Mouse (Mus musculus) embryo, embryonic 11 days (tissue): ENCODE data around the gene Spns3.
"Not testable (repeated sequence)": the region's sequence is repeated elsewhere in the genome, so short reads cannot be mapped to it uniquely, and the experiment has no call there.

Experiments used
- DNase-seq: peaks from one replicate; pipeline ENCODE4 v3.0.0-alpha.2; 2015

The Spns3 gene

DNA sequence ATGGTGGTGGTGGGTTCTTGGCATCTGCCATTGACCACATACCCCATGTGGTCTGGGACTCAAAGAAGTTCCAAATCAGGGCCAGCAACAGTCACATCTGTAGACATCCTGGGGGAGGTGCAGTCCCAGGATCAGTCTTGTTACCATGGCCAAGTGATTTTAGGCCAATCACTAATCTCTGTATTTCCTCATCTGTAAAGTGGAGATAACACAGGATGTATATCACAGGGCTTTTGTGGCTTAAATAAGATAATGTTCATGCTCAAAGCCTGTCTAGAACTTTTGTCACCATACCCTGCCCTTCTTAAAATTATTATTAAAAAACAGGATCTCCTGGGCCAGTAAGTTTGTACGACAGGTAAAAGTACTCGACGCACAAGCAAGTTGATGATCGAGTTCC, 6.2 kb upstream of the Spns3 start:
- DNase-seq: no peak

DNA sequence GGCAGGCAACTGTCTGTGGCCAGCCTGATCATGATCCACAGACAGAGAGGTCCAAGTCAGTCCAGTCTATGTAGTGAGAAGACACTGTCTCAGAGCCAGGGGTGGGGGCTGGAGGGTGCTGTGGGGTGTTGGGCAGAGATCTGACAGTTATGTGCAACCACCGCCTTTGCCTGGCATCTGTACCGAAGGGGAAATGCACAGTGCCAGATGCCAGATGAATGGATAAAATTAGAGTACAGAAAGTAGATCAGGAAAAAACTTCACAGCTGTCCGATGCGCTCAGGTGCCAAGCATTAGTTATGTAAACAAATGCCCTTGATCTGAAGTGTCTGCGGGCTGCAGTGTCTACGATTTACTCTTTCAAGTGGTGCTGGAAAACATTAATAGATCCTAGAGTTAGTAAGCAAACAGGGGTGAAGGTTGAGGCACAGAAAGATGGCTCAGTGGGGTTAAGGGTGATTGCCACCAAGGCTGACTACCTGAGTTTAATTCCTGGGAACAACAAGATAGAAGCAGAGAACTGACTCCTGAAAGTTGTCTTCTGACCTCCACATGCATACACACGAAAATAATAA, 1.3 kb upstream of the Spns3 start:
- DNase-seq: no peak

DNA sequence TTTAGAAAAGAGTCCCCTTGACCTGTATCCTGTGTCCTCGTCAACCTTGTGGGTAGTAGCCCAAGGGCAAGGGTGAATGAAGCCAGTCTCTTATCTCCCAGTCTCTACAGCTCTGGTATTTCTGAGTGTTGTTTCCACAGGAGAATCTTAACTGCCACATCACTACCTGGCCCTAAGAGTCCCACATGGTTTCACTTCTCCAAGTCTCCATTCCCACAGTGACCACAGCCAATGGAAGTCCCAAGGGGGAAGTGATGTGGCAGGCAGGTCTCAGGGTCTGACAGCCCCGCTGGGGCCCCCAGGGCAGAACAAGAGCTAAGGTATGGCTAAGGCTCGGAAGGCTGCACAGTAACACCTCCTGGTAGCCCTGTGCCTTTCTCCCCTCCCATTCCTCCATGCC, 3.1 kb downstream of the Spns3 start:
- no peak for DNase-seq

DNA sequence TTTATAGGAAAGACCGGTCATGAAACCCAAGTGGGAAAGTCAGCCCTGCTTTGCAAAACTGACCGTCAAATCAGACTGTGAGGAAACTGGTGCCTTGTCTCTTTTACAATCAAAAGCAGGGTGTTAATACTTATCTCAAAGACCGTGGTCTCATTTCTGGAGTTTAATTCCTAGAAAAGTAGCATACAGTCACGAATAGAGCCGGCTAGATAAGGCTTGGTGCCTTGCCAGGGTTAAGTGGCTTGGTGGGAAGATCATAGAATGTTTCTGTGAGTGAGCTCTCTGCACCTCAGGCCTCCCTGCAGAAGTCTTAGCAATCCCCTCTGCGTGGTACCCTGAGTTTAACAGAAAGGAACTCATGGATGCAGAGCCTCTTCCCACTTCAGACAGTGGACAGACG, 5.6 kb downstream of the Spns3 start:
- no peak for DNase-seq

DNA sequence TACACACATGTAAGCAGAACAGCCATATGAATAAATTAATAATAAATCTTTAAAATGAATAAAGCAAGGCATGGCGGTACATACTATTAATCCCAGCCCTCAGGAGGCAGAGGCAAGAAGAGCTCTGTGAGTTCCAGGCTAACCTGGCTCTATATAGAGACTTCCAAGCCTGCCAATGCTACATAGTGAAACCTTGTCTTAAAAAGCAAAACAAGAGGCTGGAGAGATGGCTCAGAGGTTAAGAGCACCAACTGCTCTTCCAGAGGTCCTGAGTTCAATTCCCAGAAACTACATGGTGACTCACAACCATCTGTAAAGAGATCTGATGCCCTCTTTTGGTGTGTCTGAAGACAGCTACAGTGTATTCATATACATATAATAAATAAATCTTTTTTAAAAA, 6.6 kb downstream of the Spns3 start:
- DNase-seq: not testable (repeated sequence)

DNA sequence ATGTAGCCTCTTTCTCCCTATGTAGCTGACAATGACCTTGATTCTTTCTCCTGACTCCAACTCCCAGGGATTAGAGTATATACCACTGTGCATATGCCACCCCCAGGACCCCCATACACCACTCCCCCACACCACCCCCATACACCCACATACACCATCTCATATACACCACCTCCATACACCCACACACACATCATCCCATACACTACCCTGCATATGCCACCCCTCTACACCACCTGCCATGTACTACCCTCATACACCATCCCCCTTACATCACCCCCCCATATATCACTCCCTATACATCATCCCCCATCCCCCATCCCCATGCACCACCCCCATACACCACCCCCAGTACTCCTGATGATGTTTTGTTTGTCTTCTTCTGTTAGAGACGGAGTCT, 7.7 kb downstream of the Spns3 start:
- no peak for DNase-seq

DNA sequence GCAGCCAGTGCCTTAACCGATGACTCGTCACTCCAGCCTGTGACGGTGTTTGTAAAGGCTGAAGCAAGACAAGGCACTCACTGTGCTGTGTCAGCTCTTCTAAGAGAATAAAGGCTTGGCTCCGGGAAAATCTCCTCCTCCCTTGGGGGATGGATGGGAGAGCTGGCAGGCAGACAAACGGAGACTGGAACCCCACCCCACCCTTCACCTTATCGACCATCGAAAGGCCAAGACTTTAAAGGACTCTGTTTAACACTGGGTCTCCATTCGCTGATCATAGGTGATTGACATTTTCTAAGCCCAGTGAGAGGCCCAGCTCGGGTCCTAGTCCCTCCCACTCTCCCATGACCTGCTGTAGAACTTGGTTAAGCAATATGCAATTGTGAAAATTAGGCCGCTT, 8.4 kb downstream of the Spns3 start:
- DNase-seq: no peak

DNA sequence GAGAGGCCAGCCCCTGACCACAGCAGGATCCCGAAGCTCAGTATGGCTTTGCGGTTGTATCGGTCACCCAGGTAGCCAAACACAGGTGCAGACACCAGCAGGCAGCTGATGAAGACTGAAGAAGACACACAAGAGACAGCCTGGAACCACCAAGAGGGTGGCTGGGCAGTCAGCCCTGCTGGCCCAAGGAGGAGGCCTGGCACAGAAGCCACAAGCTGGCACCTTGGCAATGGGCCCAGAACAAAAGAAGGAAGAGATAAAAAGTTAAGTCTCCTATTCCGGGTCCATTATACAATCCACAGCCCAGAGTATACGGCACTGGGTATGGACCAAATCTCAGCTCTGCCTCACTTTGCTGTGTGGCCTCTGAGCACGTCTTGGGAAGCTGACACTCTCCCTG, 9.9 kb downstream of the Spns3 start:
- no peak for DNase-seq

DNA sequence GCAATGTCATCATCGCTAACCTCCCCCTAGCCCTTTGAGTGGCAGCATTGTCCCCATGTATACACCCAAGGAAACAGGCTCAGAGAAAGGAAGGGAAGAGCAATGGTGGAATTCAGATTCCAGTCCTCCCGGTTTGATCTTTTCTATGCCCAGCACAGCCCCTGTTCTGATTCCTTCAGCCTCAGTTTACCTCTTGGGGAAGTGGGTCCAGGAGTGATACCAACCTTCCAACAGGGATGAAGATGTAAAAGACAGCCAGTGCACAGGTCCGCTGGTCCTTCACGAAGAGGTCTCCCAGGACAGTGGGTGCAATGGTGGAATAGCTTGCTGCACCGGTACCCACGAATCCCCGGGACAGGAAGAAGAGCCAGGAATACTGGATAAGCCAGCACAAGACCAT, 11.5 kb downstream of the Spns3 start:
- DNase-seq: no peak

DNA sequence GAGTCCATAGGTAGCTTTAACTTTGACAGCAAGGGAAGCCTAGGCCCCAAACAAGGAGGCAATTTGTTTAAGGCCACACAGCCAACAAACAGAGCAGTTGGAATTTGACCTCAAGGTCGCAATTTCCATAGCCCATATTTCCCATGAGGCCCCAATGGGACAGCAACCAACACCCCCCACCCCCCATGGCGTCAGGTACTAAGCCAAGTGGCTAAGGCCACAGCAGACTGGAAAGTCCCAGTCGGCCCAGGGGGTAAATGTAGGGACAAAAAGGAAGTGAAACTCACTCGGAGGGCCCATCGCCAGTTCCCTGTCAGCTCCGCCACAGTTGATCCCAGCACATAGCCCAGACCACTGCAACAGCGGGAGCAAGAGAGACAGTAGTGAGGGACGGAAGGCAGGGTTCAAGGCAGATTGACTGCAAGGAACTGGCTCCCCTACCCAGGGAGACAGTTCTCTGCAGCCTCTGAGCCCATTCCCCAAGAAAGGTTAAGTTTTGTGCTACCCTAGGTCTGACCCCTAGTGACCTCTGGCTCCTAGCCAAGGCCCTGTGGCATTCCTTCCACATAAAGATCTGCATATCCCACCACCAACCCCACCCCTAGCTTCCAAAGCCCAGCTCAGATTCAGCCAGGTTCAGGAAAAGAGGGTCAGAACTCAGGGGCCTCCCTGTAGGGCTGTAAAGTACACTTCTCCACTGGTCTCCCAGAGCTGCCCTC, 12.1 kb downstream of the Spns3 start:
- no peak for DNase-seq

DNA sequence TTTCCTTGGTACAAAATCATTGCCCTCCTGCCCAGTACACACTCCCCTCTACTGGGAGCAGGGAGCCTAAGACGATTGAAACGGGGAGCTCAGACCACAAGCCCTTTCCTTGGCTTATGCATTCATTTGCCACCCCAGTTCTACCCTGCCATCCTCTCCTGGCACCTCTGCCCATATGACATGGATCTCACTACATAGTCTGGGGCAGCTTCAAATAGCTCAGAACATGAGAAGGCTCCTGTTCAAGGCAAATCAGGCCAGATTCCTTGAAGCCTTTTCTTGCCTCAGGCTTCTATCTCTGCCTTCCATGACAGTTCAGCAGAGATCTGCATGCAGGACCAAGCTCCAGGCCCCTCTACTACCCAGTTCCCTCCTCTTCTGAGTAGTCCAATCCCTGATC, 12.8 kb downstream of the Spns3 start:
- DNase-seq: no peak

DNA sequence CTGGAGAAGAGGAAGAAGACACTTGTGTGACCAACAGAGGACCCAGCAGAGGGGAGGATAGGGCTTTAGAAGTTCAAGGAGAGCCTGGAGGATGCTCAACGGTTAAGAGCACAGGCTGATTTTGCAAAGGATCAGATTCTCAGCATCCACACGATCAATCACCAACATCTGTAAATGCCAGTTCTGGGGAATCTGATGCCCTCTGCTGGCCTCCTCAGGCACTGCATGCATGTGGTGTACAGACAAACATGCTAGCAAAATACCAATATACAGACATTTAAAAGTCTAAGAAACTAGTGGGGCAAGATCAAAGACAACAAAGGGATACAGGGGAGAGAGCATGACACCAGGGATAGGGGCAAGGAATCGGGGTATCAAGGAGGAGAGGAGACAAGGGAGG, 14.8 kb downstream of the Spns3 start:
- no peak for DNase-seq

DNA sequence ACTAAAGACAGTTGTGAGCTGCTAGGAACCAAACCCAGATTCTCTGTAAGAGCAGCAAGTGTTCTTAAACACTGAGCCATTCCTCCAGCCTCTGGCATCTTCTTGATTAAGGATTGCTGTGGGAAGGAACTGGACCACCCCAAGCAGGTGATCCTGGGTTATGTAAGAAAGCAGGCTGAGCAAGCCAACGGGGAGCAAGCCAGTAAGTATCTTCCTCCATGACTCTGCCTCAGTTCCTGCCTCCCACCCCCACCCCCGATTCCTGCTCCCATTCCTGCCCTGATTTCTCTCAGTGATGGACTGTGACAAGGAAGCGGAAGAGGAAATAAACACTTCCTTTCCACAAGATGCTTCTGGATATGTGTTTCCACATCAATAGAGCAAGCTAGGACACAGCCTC, 17.4 kb downstream of the Spns3 start:
- DNase-seq: no peak

DNA sequence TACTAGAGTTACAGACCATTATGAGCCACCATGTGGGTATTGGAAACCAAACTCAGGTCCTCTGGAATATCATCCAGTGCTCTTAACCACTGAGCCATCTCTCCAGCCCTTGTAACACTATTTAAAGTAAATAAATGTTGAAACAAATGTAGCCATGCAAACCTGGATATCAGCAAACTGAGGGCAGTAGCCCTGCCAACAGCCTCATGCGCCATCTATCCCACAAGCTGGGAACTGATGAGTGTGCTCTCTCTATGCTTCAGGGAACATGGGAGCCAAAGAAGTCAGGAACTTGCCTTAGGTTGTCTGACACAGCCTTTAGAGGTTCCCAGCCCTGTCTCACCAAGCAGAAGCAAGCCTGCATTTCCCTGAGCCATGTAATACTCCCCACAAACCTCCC, 18.7 kb downstream of the Spns3 start:
- no peak for DNase-seq

DNA sequence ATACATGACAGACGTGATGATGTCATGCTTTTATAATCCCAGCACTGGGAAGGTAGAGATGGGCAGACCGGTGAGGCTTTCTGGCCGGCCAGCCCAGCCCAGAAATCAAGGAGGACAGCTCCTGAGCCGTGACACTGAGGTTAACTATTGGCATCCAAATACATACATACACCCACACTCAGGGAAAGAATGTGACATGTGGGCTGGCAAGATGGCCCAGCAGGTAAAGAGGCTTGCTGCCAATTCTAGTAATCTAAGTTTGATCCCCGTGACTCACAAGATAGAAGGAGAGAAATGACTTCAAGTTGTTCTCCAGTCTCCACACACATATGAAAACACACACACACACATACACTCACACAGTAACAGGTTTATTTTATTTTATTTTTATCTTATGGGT, 19.2 kb downstream of the Spns3 start:
- DNase-seq: no peak

DNA sequence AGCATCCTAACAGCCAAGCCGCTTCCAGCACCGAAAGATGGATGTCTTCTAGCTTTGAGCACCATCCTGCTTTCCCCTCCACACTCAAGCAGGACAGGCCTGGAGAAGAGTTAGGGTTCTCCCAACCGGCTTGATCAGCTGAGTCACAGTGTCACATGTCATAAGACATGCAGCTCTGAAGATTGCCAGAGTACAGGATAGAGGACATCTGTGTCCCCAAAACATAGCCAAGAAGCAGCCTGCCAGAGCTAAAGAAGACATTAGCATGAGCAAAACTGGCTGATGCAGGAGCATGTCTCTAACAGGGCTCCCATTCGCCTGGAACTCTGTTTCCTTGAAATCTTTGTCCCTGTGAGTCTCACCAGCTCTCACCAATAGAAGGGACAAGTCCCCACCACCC, 24.1 kb downstream of the Spns3 start:
- DNase-seq: no peak

DNA sequence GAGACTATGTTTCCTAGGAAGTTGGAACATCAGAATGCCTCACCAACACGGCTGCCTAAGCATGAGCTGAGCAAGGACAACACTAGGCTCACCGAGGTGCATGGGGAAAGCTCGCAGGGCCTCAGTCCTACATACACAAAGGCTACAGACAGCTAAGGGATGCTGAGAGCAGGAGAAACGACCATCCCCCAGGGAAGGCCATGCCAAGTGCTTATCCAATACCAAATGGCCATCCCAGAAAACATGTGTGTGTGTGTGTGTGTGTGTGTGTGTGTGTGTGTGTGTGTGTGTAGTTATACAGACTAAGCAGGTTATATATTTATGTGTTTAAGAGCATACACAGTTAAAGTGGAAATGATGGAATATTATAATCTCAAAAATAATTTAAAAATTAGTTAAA, 26.6 kb downstream of the Spns3 start:
- DNase-seq: no peak

DNA sequence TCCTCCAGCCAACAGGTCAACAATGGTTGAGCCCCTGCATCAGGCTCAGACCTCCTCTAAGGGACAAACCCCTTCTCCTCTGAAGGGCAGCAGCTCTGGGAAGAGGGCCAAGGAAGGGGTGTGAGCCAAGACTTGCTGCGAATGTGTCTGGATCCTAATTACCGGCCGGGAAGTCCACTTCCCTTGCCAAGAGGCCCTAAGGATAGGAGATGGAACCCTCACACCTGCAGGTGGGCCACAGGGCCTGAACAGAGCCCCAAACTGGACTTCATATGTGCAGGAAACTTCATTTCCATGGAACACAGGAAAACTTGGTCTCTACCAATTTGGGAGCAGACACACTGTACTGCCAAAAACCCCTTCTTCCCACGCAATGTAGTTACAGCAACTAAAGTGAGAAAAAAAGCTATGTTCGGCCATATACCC, 27.7 kb downstream of the Spns3 start:
- no peak for DNase-seq

DNA sequence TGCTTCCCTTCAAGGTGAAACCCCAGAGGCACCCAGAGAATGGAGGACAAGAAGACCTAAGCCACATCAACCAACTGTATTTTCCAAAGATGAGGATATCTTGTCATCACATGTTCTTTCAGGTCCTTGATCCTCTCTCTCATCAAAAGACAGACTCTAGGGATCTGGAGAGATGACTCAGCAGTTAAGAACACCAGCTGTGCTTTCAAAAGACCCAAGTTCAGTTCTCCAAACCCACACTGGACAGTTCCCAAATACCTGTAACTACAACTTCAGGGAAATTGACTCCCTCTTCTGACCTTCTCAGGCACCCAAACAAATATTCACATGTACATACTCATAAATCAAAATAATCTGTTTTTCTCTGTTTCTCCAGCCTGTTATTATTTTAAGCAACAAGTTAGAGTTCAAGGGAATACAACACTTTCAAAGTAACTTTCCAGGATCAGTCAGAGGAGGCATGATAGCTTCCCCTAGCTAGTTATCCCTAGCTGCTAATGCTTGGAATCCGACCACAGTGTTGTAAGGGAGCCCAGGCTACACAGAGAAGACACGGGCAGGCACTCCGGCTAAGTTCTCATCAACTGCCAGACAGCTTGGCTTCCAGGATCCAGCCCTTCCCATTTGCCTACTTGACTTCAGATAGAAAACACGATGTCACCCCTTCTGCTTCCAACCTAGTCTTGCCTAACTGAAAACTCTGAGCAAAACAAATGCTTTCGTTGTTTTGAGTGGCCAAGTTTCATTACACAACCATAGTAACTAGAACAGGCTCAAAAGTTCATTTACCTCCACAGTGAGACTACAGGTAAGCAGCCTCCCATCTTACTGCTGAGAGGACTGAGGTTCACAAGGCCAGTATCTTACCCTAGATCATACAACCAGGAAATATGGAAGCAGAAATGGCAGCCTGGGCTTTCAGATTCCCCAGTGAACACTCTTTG, 28.4 kb downstream of the Spns3 start:
- no peak for DNase-seq

DNA sequence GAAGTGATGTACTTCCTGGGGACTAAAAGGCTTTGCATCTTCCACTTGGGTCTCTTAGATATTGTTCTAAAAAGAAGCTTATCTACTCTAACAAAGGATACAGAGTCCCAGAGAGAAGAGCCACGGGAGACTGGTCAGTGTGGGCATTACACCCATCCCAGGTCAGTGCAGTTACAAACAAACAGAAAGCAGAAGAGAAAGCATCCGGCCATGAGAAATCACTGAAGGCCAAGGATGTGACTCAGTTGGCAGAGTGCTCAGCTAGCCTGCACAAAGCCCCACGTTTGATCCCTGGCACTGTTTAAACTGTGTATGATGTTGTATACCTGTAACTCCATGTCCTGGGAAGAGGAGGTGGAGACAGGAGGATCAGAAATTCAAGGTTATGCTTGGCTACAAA, 30.4 kb downstream of the Spns3 start:
- no peak for DNase-seq

DNA sequence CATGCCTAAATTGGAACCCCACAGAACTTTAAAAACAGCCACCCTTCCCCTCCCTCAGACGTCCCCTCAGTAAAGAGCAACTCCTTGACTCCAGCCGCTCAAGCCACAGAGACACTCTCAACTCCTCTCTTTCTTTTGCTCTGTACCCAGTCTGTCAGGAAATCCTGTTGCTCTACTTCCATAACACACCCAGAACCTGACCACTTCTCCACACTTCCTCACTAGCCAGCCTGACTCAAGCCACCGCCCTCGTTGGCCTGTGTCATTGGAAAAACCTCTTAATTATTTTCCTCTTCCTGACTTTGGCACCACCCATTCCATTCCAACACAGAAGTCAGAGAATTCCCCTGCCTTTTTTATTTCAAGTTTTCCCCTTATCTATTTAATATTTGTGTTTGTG, 31.1 kb downstream of the Spns3 start:
- no peak for DNase-seq

DNA sequence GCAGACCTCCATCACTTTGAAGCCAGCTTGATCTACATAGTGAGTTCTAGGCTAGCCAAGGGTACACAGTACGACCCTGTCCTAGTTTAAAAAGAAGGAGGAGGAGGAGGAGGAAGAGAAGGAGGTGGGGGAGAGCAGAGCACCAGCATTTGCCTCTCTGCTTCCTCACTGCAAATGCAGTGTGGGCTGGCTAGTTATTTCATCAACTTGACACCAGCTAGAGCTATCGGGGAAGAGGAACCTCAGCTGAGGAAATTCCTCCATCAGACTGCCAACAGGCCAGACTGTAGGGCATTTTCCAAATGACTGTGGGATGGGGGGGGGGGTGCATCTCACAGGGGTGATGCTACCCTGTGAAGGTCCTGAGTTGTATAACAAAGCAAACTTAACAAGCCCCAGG, 31.9 kb downstream of the Spns3 start:
- no peak for DNase-seq

DNA sequence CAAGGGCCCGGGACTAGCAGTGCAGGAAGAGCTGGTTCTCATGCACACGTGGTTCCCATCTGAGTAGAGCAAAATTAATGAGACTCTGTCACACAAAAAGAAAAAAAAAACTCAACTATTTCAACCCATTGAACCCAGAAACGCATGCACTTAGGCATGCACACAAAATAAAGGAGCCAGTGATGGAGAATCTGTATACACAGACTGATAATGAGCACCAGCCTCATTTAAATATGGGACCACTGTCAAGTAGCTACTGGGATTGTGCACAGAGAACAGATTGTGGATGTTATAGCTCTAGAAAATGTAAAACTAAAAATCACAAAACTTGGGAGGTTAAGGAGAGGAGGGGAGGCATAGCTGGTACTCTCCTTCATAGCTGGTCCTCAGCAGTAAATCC, 35.3 kb downstream of the Spns3 start:
- no peak for DNase-seq

DNA sequence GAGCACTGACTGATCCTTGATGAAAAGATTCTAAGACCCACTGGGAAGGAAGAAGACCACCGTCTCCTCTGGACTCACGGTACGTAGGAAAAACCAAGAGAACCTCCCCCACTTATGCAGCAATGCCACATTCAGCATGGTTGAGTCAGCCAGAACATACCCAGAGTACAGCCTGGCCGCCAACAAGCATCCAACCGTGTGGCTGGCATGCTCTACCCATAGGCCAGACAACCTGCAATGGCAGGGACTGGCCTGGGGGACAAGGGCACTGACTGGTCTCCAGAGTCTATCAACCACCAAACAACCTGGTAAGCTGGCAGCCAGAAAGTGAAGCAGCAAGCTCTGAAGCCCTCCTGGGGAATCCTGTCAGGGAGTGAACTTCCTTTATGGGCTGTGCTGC, 41.7 kb downstream of the Spns3 start:
- DNase-seq: no peak
